ENCODE assay signal across 26 mouse cellular contexts in the genomic region with DNA sequence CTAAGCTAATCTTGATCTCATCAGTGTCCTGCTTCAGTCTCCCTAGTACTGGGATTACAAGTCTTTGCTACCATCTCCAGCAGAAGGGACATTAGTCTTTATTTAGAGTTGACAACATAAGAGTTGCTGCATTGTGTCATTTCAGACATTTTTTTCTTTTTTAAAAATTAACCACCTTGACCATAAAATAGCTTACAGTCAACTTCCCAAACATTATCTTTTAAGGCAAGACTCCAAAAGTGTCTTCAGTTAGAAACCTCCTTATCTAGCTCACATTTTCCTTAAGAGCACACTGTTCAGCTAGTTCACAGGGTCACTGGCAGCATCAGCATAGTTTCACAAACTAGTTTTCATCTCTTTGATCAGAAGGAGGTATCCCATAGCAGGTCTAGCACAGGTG.
"Had no signal": no experiment of that assay in that cellular context is flagged by ENCODE, and none has a peak within 500 bp of the region (broad histone marks: within the 10 kb centered on the region; RNA-seq: fewer than 3 reads in every experiment).

No protein-coding gene starts in this region.

- H3K9me3 ChIP-seq: embryonic facial prominence, embryonic 10.5 days; embryonic facial prominence, embryonic 12.5 days; embryonic facial prominence, embryonic 13.5 days; embryonic facial prominence, embryonic 15.5 days; forebrain, embryonic 10.5 days; forebrain, embryonic 12.5 days; forebrain, embryonic 13.5 days; forebrain, embryonic 15.5 days; heart, embryonic 10.5 days had no signal

- DNase-seq: cerebellum, postnatal 10 days; cerebellum, postnatal 14 days; cerebellum, postnatal 25 days; cerebellum, postnatal 36 days; embryo, embryonic 11 days; forebrain, postnatal 0 days; gastrocnemius, adult 2 months; gastrocnemius, postnatal 10 days; gastrocnemius, postnatal 14 days; gastrocnemius, postnatal 25 days; gastrocnemius, postnatal 36 days; heart, adult 11 months; heart, adult 18-20 months; heart, adult 2 months had no signal

- H3K4me1 ChIP-seq: embryonic facial prominence, embryonic 10.5 days; embryonic facial prominence, embryonic 12.5 days; embryonic facial prominence, embryonic 13.5 days; embryonic facial prominence, embryonic 15.5 days; forebrain, embryonic 10.5 days; forebrain, embryonic 12.5 days; forebrain, embryonic 13.5 days; forebrain, embryonic 15.5 days; heart, embryonic 10.5 days had no signal

- H3K9ac ChIP-seq: embryonic facial prominence, embryonic 12.5 days; embryonic facial prominence, embryonic 13.5 days; embryonic facial prominence, embryonic 15.5 days; forebrain, embryonic 12.5 days; forebrain, embryonic 13.5 days; forebrain, embryonic 15.5 days; forebrain, postnatal 0 days had no signal

- ATAC-seq: forebrain, embryonic 13.5 days; forebrain, embryonic 14.5 days; forebrain, embryonic 15.5 days; forebrain, embryonic 16.5 days; forebrain, postnatal 0 days had no signal

- H3K36me3 ChIP-seq: embryonic facial prominence, embryonic 10.5 days; embryonic facial prominence, embryonic 12.5 days; embryonic facial prominence, embryonic 13.5 days; embryonic facial prominence, embryonic 15.5 days; forebrain, embryonic 10.5 days; forebrain, embryonic 12.5 days; forebrain, embryonic 15.5 days; heart, embryonic 10.5 days had no signal

- H3K27me3 ChIP-seq: embryonic facial prominence, embryonic 12.5 days; embryonic facial prominence, embryonic 13.5 days; embryonic facial prominence, embryonic 15.5 days; forebrain, embryonic 12.5 days; forebrain, embryonic 13.5 days; forebrain, embryonic 15.5 days had no signal

- H3K27ac ChIP-seq: embryonic facial prominence, embryonic 10.5 days; embryonic facial prominence, embryonic 12.5 days; embryonic facial prominence, embryonic 13.5 days; embryonic facial prominence, embryonic 15.5 days; forebrain, embryonic 10.5 days; forebrain, embryonic 12.5 days; forebrain, embryonic 13.5 days; forebrain, embryonic 15.5 days; gastrocnemius, adult 2 months; heart, adult 2 months; heart, embryonic 10.5 days had no signal

- H3K4me3 ChIP-seq: embryonic facial prominence, embryonic 10.5 days; embryonic facial prominence, embryonic 12.5 days; embryonic facial prominence, embryonic 13.5 days; embryonic facial prominence, embryonic 15.5 days; erythroblast, embryonic 14.5 days; forebrain, embryonic 10.5 days; forebrain, embryonic 12.5 days; forebrain, embryonic 13.5 days; forebrain, embryonic 15.5 days; gastrocnemius, adult 2 months; heart, adult 2 months; heart, embryonic 10.5 days had no signal
